Mouse (Mus musculus) urinary bladder, adult 18-20 months (tissue): ENCODE measurements around the gene Rptor.

ENCODE experiments used
- DNase-seq, 2 experiments: peaks; one replicate each; pipeline ENCODE4 v3.0.0; 2022; ENCODE audit warnings: low spot score in 2 of 2, mixed read lengths in 2 of 2

Gene Rptor

DNA sequence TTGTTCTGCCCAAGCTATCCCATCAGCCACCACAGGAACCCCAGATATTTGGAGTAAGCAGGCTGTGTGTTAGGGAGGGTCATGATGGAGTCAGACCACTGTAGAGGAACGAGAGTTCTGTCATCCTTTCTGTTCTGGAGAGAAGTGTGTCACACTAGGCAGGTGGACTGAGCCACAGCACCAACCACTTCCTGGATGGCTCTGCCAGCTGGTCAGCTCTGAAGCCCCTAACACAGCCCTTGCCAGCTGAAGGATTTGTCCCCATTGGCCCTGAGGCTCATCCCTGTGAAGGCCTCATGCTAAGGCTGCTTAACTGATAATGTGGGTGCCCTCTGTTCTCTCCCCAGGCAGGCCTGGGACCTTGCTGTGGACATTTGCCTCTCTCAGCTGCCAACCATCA, 208.9 kb downstream of the Rptor start:
- DNase-seq, result no peak

DNA sequence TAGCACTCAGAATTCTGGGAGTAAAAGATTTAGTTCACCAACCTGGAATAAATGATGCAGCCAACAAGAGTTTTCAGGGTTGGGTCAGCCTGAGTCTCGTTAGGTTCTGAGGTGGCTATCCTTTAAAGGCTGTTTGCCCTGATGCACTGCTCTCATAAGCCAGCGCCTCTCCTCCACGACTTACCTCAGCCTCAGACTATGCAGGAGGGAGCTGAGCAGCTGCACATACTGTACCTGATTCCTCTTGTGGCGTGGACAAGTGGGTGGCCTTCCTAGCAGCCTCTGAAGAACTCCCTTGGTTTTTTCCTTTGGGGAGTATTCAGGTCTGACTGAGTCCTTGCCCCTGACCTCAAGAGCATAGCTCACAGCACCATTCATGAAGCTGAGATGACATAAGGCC, 209.4 kb downstream of the Rptor start:
- no peak for DNase-seq

DNA sequence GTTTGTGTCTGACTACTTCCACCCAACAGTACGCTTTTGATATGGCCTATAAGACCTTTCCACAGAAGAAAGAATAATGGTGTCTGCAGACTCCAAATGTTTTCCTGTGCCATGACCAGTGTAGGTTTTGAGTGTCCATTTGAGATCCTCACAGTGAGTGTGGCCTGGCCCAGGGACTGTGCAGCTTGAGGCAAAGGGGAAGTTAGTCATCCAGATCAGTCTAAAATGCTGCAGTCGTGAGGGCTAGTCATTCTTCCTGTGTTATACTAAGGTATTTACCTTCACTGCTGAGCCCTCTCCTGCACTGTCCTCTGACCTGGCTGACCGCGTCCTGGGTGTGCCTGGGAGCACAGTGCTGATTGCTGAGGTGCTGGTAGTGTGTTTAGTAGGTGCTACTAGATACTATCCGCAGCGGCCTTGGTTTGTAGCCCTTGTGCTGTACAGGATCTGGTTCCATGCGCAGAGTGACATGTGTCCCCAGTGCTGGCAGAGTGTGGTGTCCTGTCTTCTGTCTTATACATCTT, 211.4 kb downstream of the Rptor start:
- DNase-seq, result no peak

DNA sequence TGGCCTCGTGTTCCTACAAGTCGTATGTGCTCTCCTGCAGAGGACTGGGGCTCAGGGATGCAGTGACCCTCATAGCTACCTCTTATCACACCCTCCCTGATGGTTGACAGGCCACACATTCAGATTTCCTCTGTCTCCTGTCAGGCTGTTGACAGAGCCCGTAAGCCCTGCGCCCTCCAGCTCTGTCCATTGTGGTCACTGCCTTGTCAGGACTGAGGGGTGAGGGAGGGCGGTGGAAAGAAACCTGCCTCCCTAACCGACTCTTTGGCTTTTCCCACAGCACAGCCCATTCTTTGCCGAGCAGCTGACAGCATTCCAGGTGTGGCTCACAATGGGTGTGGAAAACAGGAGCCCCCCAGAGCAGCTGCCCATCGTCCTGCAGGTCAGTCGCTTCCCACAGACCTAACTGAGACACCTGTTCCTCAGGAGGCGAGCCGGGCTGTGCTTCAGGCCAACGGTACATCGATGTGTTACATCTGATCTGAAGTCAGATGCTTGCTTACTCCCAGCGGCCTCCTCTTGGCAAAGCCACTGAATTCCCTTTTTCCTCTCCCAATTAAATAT, 214.2 kb downstream of the Rptor start:
- DNase-seq, result no peak

DNA sequence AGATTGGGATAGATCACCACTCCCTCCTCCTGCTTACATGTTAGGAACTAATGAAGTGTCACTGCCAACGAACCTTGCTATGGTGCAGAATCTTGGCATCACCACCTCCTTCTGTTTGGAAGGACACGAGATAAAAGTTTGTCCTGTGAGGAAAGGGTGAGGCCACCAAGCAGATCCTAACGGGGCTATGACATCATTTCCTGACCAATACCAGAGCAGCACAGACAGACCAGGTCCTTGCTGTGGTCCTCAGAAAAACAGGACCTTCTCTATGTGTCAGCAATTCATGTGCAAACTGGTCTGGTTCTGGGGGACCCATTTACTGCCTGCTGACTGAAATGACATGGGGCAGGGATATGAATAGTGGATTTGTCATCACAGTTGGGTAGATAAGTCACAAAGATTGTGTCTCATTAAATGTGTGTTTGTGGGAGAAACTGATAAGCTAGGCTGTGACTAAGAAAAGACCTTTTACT, 214.7 kb downstream of the Rptor start:
- no peak for DNase-seq

DNA sequence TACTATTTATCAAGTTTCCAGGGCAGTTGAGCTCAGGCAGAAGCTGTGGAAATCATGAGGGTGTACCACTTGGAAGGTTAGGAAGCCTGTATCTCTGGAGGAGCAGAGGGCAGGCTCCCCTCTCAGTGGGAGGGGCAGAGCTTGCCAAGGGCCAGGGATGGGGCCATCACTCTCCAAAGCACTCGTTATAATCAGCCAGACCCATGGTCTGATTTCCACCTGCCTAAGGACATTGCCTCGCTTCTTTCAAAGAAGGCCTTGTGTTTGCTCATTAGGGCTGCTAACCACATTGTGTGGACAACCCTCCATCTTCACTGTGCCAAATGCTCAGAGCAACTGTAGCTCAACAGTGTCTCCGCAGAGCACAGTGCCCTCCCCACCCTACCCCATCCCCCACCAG, 215.2 kb downstream of the Rptor start:
- no peak for DNase-seq

DNA sequence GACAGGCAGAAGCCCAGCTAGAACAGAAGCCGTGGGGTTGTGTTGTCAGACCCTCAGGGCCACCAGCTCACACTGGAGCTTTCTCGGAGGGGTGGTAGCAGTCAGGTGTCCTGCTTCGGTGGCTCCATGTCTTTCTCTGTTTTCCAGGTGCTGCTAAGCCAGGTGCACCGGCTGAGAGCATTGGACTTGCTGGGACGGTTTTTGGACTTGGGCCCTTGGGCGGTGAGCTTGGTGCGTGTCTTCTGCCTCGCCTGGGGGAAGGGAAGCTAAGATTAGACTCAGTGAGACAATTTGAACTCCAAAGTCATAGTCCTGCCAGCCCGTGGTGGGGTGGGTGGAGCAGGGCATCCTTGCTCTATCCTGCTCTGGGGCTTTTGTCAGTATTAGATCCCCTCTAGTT, 218.8 kb downstream of the Rptor start:
- no peak for DNase-seq

DNA sequence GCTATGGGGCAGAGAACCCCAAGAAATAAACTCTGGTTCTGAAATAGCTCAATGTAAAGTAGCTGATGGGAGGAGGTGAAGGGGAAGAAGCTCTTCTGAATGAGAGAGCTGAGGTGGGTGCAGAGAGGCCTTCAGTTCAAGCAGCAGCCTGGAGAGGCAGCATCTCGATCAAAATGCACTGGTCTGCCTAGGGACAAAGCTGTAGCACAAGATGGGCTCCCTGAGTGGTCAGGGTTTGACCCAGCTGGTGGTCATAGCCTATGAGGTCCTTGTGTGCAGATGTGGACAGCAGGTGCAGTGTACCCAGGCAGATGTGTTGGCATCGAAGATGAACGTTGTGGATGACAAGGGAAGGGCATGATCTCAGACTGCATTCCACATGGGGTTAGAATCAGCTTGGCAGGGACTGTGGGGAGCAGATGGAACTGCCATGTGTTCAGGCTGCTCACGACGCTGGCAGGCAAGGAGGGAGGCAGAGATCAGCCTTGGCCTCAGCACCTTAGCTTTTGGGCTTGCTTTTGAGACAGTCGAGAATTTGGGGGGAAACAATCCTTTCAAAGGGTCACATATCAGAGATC, 221.5 kb downstream of the Rptor start:
- no peak for DNase-seq

DNA sequence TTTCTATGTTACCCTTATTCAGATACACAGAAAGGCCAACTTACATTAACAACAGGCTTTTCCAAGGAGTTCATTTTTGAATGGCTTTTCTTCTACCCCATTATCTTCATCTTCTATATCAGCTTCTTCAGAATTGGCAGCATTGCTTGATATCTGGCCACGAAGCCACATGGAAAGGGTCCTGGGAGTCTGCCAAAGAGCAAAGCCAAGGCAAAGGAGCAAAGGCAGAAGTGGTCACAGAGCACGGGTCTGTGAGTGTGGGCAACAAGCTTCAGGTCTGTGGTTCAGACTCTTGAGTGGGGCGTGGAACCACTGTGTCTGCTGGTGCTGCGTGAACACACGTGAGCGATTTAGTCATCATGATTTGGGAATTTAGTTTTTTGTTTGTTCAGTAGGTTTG, 223.1 kb downstream of the Rptor start:
- no peak for DNase-seq

DNA sequence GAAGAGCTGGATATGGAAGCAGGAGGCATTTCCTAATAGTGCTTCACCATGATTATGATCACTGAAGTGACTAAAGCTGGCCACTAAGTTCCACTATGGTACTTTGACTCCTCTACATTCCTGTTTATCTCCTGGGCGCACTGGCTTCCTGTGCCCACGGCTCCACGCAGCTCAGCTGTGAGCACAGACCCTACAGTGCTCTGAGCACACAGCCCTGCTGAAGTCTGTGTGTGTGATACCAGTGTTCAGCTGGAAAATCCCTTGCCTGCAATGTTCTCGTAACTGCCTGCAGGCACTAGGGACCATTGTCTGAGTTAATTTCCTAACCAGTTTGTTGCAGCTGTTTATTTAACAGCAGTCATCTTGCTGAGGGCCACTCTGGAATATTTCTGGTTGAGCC, 223.5 kb downstream of the Rptor start:
- no peak for DNase-seq

DNA sequence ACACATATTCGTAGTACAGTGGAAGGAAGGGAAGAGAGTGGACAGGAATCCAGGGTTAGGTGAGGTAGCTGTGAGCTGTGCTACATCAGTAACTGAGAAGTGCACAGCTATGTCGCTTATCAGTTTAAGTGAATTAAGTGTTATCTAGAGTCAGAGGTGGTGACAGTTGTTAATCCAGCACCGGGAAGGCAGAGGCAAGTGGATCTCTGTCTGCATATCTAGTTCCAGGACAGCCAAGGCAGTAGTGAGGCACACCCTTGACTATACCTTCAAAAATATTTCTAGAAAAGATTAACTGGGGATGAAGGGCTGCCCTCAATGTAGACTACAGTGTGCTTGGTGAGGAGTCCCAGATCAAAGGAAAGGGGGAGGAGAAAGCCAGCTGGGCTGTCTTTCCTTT, 226.4 kb downstream of the Rptor start:
- DNase-seq, result no peak

DNA sequence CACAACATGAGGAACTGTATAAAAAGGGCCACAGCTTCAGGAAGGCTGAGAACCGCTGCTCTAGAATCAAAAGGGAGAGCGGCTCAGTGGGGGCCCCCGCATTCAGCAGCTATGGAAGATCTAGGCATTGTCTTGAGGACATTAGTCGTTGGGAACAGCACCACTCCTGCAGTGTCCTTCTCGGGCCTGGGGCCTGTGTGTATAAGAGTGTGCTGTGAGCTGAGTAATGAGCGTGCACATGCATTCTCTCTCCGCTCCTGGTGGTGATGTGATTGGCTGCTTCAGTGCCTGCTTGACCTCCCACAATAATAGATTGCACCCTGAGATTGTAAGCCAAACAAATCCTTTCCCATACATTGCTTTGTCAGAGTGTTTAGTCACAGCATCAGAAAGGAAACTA, 229.0 kb downstream of the Rptor start:
- DNase-seq, result no peak

DNA sequence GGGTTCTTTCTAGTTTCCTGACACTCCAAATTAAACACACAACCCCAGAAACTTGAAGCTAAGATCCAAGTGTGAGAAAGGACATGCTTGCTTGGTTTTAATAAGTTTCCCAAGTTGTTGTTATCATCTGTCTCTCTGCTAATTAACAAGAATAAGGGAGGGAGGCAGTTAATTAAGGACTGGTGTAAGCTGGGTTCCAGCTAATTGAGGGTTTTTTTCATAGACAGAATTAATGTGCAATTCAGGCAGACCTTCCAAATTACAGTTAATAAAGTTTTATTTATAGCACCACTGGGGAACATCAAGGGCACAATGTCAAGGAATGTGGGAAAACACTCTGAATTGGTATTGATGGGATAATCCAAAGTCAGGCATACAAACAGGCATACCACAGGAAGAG, 230.6 kb downstream of the Rptor start:
- no peak for DNase-seq

DNA sequence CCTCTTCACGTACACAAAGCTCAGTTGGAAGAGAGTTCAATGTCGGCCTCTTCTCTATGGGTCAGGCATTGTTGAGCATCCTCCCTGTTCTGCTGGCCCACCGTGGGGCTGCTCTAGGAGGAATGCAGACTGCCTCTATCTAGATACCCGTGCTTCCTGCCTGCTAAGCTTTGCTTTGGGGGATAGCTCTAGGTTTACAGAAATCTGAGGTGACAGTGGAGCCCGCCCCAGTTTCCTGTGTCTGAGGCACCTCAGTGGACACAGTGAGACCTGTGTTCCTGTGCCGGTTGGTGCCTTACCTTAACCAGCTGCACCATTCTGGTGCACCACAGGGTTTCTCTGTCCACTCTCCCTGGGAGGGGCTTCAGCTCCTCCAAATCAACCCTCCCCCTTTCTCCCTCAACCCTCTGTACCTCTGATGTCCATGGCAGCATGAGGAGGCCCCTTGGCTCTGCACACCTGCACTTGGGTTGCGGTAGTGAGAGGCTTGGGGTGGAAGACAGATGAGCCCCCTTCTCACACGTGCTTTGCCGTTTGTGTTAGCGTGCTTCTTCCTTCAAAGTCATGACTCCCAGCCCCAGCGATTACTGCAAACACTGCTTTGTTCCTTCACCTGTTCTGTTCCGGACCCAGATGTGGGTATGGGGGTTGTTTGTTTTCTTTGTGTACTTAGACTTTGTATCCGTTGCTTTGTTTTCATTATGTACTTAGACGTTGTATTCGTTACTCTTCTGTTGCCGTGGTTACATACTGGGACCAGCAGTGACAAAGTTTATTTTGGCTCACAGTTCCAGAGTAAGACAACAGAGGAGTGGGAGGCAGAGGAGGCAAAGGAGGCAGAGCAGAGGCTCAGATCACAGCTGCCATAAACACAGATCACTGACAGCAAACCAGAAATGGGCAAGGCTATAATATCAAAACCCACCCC, 231.4 kb downstream of the Rptor start:
- no peak for DNase-seq

DNA sequence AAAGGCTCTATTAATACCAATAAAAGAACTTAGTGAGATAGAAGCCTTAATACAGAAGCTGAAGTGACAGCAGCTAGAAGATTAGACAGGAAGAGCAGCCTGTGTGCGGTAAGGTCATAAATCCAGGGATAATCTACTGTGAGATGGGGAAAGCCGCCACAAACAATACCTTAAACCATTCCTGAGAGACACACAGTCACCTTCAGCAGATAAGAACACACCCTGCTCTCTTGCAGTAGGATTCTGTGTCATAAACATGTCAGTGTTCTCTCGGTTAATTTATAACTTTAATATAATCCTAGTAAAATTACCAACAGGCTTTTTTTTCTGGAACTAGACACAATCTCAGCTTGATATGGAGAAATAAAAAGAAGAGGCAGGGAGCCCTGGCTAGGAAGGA, 233.6 kb downstream of the Rptor start:
- no peak for DNase-seq

DNA sequence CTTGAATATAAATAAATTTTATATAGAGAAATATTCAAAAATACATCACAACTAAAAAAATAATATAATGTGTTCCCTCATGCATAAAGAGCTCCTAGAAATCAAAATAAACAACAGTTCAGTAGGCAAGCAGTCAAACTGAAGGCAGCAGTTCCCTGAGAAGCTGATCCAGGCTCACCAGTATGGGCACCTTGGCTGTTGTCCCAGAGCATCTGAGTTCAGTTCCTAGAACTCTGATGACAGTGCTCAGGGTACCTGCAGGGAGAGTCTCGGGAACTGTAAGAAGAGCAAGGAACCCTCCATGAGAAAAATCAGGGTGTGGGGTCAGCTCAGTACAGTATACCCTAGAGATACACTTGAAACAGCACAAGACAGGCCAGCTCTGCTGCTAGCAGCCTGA, 235.1 kb downstream of the Rptor start:
- DNase-seq, result no peak

DNA sequence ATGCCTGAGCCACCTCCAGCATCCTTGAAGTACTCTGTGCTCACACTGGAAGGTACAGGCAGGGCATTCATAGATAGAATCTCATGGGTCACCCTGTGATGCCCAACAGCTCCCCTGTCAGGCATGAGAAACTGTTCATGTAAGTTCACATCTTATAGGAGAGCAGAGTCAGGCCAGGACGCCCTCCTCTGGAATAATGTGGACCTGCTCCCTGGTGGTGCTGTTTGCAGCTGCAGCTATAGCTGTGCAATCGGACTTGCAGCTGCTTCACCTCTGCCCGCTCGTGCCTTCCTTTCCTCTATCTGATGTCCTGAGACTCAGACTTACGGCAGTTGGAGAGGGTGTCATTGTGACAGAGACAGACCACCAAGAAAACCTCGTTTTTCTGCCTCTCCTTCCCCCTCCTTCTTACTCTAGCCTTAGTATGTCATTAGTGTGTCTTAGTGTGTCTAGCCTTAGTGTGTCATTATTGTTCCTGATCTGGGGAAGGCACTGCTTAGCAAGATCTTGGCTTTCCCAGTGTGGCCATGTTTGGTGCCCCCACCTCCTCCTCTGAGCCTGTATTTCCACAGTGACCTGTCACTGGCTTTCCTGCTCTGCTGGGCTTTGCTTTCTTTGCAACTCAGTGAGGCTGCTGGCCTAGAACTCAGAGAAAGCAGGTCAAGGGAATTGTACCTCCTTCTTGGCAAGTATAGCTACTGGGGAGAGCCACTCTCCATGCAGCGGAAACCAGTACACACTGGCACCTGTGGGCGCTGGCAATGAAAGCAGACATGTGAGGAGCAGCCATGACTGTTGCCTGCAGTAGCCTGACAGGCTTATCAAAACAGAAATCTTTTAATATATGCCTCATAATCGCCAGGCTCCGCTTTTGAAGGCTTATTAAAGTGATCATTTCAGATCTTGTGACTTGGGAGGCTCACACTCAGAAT, 237.0 kb downstream of the Rptor start:
- DNase-seq, result no peak

DNA sequence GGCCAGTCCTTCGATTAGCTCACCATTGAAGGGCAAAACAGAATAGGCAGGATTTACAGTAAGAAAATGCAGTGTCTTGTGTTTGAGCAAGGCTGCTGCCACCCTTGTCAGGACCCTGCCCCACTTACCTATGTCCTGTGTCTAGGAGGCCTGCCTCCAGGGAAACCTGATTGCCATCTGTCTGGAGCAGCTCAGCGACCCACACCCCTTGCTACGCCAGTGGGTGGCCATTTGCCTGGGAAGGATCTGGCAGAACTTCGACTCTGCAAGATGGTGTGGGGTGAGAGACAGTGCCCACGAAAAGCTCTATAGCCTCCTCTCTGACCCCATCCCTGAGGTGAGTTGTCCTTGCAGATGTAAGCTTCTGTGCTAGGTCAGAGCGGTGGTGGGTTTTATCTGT, 243.9 kb downstream of the Rptor start:
- no peak for DNase-seq

DNA sequence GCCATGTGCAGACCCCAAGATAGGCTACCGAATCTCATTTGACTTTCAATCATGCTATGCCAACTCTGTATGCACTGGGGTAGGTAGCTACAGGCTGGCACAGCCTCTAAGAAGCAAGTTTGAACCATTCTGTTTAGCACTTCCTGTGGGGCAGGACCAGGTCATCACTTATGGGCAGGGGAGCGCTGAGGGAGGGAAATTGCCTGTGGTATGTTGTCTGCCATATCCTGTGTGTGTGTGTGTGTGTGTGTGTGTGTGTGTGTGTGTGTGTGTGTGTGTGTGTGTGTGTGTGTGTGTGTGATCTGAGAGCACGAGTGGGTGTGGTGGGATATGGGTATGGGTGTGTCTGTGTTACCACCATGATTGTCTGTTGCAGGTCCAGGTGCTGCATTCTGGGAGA, 244.4 kb downstream of the Rptor start:
- DNase-seq, result no peak

DNA sequence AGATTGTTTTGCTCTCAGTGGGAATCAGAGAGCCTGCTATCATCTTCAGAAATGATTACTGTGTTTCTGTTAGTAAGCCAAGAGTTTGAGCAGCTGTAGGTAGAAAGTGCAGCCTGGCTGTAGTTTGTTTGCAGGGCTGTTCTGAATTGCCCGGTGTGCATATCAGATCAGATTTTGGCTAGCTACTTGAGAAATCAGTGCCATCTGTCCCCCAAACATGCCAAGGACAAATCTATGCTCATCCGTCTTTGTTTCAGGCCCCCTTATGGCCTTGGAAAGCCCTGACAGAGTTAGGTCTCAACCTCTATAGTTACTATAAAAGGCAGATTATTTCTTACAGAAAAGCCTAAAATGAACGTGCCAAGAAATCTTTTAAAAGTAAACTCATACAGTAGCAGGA, 244.9 kb downstream of the Rptor start:
- DNase-seq, result no peak

DNA sequence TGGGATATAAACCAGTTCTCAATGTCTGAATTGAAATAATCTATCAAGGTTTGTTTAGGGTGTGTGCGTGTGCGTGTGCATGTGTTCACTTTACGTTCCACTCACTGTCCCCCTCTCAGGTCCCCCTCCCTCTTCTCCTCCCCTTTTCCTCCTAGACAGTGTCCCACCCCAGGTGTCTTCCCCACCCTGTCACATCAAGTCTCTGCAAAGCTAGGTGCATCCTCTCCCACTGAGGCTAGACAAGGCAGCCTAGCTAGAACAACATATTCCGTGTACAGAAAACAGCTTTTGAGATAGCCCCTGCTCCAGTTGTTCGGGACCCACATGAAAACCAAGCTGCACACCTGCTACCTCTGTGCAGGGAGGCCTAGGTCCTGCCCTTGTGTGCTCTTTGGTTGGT, 245.5 kb downstream of the Rptor start:
- no peak for DNase-seq

DNA sequence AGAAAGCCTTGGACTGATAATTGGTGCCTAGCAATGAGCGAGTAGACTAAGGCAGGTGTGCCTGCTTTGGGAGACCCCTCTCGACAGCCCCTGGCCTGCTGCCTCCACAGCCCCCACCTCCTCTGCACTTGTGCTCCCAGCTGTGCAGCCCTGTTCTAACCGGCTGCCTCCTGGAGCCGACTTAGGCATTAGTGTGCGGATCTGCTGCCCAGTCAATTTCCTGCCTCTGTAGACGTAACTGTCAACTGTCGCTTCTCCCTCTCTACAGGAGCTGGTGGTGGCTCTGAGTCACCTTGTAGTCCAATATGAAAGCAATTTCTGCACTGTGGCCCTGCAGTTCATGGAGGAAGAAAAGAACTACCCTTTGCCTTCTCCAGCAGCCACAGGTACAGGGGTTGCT, 253.3 kb downstream of the Rptor start:
- no peak for DNase-seq
